Mouse (Mus musculus) frontal cortex, adult (tissue): ENCODE data around the gene S100a6.
A peak's percentile ranks its signal among the peaks of the same experiment; 100 is the strongest.

Source experiments
- ATAC-seq: cut with Nextera tagmentation; 2 replicates; pipeline ENCODE4 v1.9.2; 2017; ENCODE audit warnings: mild to moderate bottlenecking, moderate library complexity, mixed read lengths; ENCODE audit not compliant: low TSS enrichment

Gene S100a6

GRCm38 (mm10) chr3:90626266-90627021 is 13.8 kb downstream of the S100a6 start:
- no peak for ATAC-seq

GRCm38 (mm10) chr3:90627366-90627765 is 14.7 kb downstream of the S100a6 start:
- ATAC-seq = no peak

- ATAC-seq = peak; percentile 90
These were observed 15.1 kb downstream of the S100a6 start for GRCm38 (mm10) chr3:90627807-90628206.

- ATAC-seq = peak; percentile 64; the same call in 1 of the 2 replicates
These were observed 16.6 kb downstream of the S100a6 start for GRCm38 (mm10) chr3:90629298-90629697.

- ATAC-seq = no peak
These were observed 19.3 kb downstream of the S100a6 start for GRCm38 (mm10) chr3:90631984-90632383.

- no peak for ATAC-seq
These were observed 26.0 kb downstream of the S100a6 start for GRCm38 (mm10) chr3:90638511-90639275.

- no peak; the same call in 1 of the 2 replicates for ATAC-seq
These were observed 27.0 kb downstream of the S100a6 start for GRCm38 (mm10) chr3:90639511-90640154.

GRCm38 (mm10) chr3:90640981-90641380 is 28.3 kb downstream of the S100a6 start:
- no peak for ATAC-seq

GRCm38 (mm10) chr3:90644220-90644619 is 31.5 kb downstream of the S100a6 start:
- ATAC-seq = no peak

- no peak for ATAC-seq
These were observed 34.6 kb downstream of the S100a6 start for GRCm38 (mm10) chr3:90647291-90647690.

GRCm38 (mm10) chr3:90648981-90649380 is 36.3 kb downstream of the S100a6 start:
- ATAC-seq = peak; percentile 64

GRCm38 (mm10) chr3:90649832-90650231 is 37.1 kb downstream of the S100a6 start:
- peak; percentile 83 for ATAC-seq

GRCm38 (mm10) chr3:90652878-90653508 is 40.3 kb downstream of the S100a6 start:
- ATAC-seq = peak; percentile 82

- no peak for ATAC-seq
These were observed 41.0 kb downstream of the S100a6 start, which contains the start of gene S100a7a for GRCm38 (mm10) chr3:90653717-90654116. Gene S100a7a (plus strand): TSS chr3:90654017.

GRCm38 (mm10) chr3:90657405-90657804 is 44.7 kb downstream of the S100a6 start:
- no peak for ATAC-seq

- no peak for ATAC-seq
These were observed 46.8 kb downstream of the S100a6 start for GRCm38 (mm10) chr3:90659364-90660044.

- no peak for ATAC-seq
These were observed 51.5 kb downstream of the S100a6 start for GRCm38 (mm10) chr3:90664219-90664618.

GRCm38 (mm10) chr3:90668846-90669245 is 56.2 kb downstream of the S100a6 start, which contains the start of gene S100a8:
Gene S100a8 (plus strand): TSS chr3:90668978.
- ATAC-seq = no peak
